Mouse (Mus musculus) lung, embryonic 15.5 days (tissue): ENCODE data around the gene Trim23. TPM values are rescaled to one million over a fixed set of nuclear protein-coding genes. Genes with fewer than 3 reads are reported as not detected.
"Not testable (repeated sequence)": the region's sequence is repeated elsewhere in the genome, so short reads cannot be mapped to it uniquely, and the experiment has no call there.

Experiments
- ATAC-seq: fragments of 200-750 bp; cut with Nextera tagmentation; 2 replicates; pipeline ENCODE4 v1.8.0; 2017; ENCODE audit warnings: moderate number of reproducible peaks, borderline replicate concordance; ENCODE audit not compliant: low FRiP score, low TSS enrichment; ENCODE audit errors: extremely low read depth
- H3K27ac ChIP-seq: fragments of 300-500 bp; sonication (generic); 2 replicates; pipeline ENCODE4 v1.5.1; 2015; ENCODE audit warnings: moderate library complexity, mild to moderate bottlenecking, inconsistent platforms
- H3K27me3 ChIP-seq: fragments of 300-500 bp; sonication (generic); 2 replicates; pipeline ENCODE4 v1.6.1; 2015; ENCODE audit warnings: inconsistent platforms
- H3K36me3 ChIP-seq: fragments of 300-500 bp; sonication (generic); 2 replicates; pipeline ENCODE4 v1.6.1; 2015; ENCODE audit warnings: inconsistent platforms
- H3K4me1 ChIP-seq: fragments of 300-500 bp; sonication (generic); 2 replicates; pipeline ENCODE4 v1.6.1; 2015; ENCODE audit warnings: inconsistent platforms
- H3K4me2 ChIP-seq: fragments of 300-500 bp; sonication (generic); 2 replicates; pipeline ENCODE4 v1.6.1; 2015; ENCODE audit warnings: inconsistent platforms, mild to moderate bottlenecking, moderate library complexity
- H3K4me3 ChIP-seq: fragments of 300-500 bp; sonication (generic); 2 replicates; pipeline ENCODE4 v1.5.1; 2015; ENCODE audit warnings: mild to moderate bottlenecking, inconsistent platforms
- H3K9ac ChIP-seq: fragments of 300-500 bp; sonication (generic); 2 replicates; pipeline ENCODE4 v1.6.1; 2015; ENCODE audit warnings: inconsistent platforms
- H3K9me3 ChIP-seq: fragments of 300-500 bp; sonication (generic); 2 replicates; pipeline ENCODE4 v1.6.1; 2016; ENCODE audit warnings: inconsistent platforms
- WGBS: fragments of 180-500 bp; shearing (Covaris S2); methylation state at CpG from one replicate; pipeline ENCODE4 v1.1.7; 2015; 5-methylcytosine and 5-hydroxymethylcytosine counted together
- polyA plus RNA-seq: library from polyadenylated mRNA; unstranded; fragments of >200 nt; fragmentation: Nextera tagmentation; extraction: Ambion mirVana; gene quantifications from 2 replicates; pipeline ENCODE4 v1.2.1, GENCODE M21; 2015

Gene Trim23
- polyA plus RNA-seq, 1 experiment from 2014 or later, result 20.1 TPM

- no peaks in the 10 kb centered on the region for H3K27me3 ChIP-seq
- WGBS, result under 1% methylated on average over 32 of the region's 32 CpGs
These were observed 574 bp upstream of the Trim23 start, which contains the start of gene Trappc13 for GRCm38 (mm10) chr13:104177796-104178649. Trappc13 (minus strand) TSS chr13:104178469.

DNA sequence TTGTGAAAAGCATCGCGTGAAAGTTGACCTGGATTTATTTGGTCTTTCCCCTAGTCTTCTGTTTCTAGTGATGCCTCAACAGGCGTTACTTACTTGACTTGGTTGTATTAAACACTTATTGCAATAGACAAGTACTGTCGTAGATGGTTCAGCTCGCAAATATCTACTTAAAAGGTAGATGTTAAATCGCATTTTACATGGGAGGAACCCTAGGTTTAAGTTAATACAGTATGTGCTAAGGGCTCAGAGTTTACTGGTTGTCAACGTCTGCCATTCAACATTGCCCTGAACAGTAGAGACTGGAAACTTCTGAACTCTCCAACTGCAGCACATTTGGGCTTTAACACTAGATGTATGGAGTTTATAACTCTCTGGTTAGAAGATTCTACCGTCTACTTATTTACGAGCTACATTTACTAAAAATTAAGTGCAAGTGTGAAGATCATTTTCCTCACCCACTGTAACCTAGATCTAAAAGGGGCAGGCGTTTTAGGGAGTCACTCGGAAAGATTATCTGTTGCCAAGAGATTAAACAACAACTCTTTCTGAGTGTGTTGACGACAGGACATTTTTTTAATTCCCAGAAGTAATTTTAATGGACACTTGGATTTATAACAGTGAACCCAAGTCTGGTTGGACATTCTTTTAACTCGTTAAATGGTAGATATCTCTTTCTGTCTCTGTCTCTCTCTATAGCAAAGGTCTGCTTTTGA, 735 bp downstream of the Trim23 start:
- Histone ChIP-seq H3K4me3 (peak overlapping the region; percentile 98), H3K27me3 (no peaks in the 10 kb centered on the region), H3K9ac (peak overlapping the region; percentile 93), H3K27ac (peak overlapping the region; percentile 81; the same call in 1 of the 2 replicates), H3K9me3 (no peaks in the 10 kb centered on the region), H3K4me2 (peak overlapping the region; percentile 54), H3K4me1 (peaks cover 11% of the 10 kb centered on the region), H3K36me3 (peaks cover 15% of the 10 kb centered on the region)
- 10% methylated on average over 13 of the region's 13 CpGs for WGBS
- ATAC-seq, result no peak

More at GRCm38 (mm10) chr13:104177796-104178649, 574 bp upstream of the Trim23 start, which contains the start of gene Trappc13:
- Histone ChIP-seq H3K27ac (peak within 1 kb of the TSS; percentile 82), H3K9me3 (no peaks in the 10 kb centered on the region), H3K4me3 (peak within 1 kb of the TSS; percentile 98), H3K36me3 (peaks cover 6% of the 10 kb centered on the region; the same call in 1 of the 2 replicates), H3K4me1 (peaks cover 11% of the 10 kb centered on the region), H3K4me2 (peak within 1 kb of the TSS; percentile 71), H3K9ac (peak within 1 kb of the TSS; percentile 93)
- ATAC-seq, result peak; percentile 90

DNA sequence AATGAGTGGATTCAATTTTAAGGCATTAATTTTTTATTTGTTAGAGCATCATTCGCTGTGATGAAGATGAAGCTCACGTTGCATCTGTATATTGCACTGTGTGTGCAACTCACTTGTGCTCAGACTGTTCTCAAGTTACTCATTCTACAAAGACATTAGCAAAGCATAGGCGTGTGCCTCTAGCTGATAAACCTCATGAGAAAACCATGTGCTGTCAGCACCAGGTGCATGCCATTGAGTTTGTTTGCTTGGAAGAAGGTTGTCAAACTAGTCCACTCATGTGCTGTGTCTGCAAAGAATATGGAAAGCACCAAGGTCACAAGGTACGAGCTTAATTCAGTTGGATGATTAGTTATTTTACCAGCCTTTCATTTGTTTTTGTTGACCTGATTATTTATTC, 8.8 kb downstream of the Trim23 start:
- no peak overlapping the region for H3K9ac ChIP-seq
- 75% methylated on average over 4 of the region's 4 CpGs for WGBS
- H3K27me3 ChIP-seq, result no peaks in the 10 kb centered on the region
- no peak for ATAC-seq
- H3K4me1 ChIP-seq, result no peaks in the 10 kb centered on the region
- H3K27ac ChIP-seq, result no peak overlapping the region
- no peaks in the 10 kb centered on the region for H3K9me3 ChIP-seq
- H3K36me3 ChIP-seq, result peaks cover 34% of the 10 kb centered on the region
- H3K4me2 ChIP-seq, result no peak overlapping the region
- H3K4me3 ChIP-seq, result no peak overlapping the region

GRCm38 (mm10) chr13:104195891-104196290, 17.3 kb downstream of the Trim23 start:
- H3K27me3 ChIP-seq, result not testable (repeated sequence)
- peaks cover 25% of the 10 kb centered on the region for H3K36me3 ChIP-seq

GRCm38 (mm10) chr13:104204313-104204712, 25.7 kb downstream of the Trim23 start:
- H3K4me2 ChIP-seq, result no peak overlapping the region
- H3K27ac ChIP-seq, result no peak overlapping the region
- H3K9ac ChIP-seq, result no peak overlapping the region
- no peaks in the 10 kb centered on the region for H3K9me3 ChIP-seq
- ATAC-seq, result no peak
- no peaks in the 10 kb centered on the region for H3K4me1 ChIP-seq
- H3K4me3 ChIP-seq, result no peak overlapping the region
- WGBS, result 52% methylated on average over 1 of the region's 1 CpGs
- H3K36me3 ChIP-seq, result peaks cover 34% of the 10 kb centered on the region
- H3K27me3 ChIP-seq, result no peaks in the 10 kb centered on the region

More at GRCm38 (mm10) chr13:104195891-104196290, 17.3 kb downstream of the Trim23 start:
- not testable (repeated sequence) for H3K9me3 ChIP-seq, H3K27ac ChIP-seq, H3K4me2 ChIP-seq, H3K4me1 ChIP-seq, H3K4me3 ChIP-seq, H3K9ac ChIP-seq, ATAC-seq

DNA sequence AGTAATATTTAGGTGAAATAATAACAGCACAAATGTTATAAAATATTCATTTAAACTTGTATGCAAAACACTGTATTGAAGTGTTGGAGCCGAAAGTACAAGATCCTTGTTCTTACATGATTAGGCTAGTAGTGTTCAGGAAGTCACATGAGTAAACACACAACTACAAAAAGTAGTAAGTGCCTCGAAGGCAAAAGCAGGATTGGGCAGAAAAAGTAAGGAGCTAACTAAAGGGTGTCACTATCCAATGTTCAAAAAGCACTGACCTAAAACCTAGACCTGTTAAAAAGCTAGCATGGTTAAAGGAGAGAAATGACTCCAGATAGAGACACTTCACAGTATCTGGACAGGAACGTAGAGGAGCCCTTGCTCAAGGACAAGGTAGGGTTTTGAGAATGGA, 48.9 kb downstream of the Trim23 start:
- Histone ChIP-seq H3K27ac (no peak overlapping the region), H3K9ac (peak overlapping the region; percentile 88), H3K9me3 (no peaks in the 10 kb centered on the region), H3K27me3 (no peaks in the 10 kb centered on the region), H3K4me2 (peak overlapping the region; percentile 58), H3K4me3 (peak overlapping the region; percentile 93), H3K4me1 (peaks cover 13% of the 10 kb centered on the region), H3K36me3 (0 out of 2 replicates have a peak, but pooled peaks cover 4% of the 10 kb centered on the region)
- WGBS, result 29% methylated on average over 3 of the region's 3 CpGs
- ATAC-seq, result no peak

- peak; percentile 100 for ATAC-seq
- Histone ChIP-seq H3K27ac (peak within 1 kb of the TSS; percentile 95), H3K27me3 (no peaks in the 10 kb centered on the region), H3K4me1 (peaks cover 13% of the 10 kb centered on the region), H3K4me2 (peak within 1 kb of the TSS; percentile 58), H3K9ac (peak within 1 kb of the TSS; percentile 89), H3K4me3 (peak within 1 kb of the TSS; percentile 93), H3K36me3 (peaks cover 10% of the 10 kb centered on the region; the same call in 1 of the 2 replicates), H3K9me3 (no peaks in the 10 kb centered on the region)
- WGBS, result under 1% methylated on average over 55 of the region's 55 CpGs
These were observed 49.9 kb downstream of the Trim23 start, which contains the start of the genes Cenpk and Ppwd1 for GRCm38 (mm10) chr13:104228384-104229066. Cenpk (plus strand) TSS chr13:104228611. Ppwd1 (minus strand) TSS chr13:104228843.

GRCm38 (mm10) chr13:104229181-104229580, 50.6 kb downstream of the Trim23 start:
- H3K9ac ChIP-seq, result peak overlapping the region; percentile 89
- WGBS, result 5% methylated on average over 15 of the region's 15 CpGs

More at GRCm38 (mm10) chr13:104229181-104229580, 50.6 kb downstream of the Trim23 start:
- ATAC-seq, result peak; percentile 47; the same call in 1 of the 2 replicates
- no peaks in the 10 kb centered on the region for H3K9me3 ChIP-seq
- H3K27ac ChIP-seq, result peak overlapping the region; percentile 70
- peak overlapping the region; percentile 93 for H3K4me3 ChIP-seq
- peak overlapping the region; percentile 58 for H3K4me2 ChIP-seq
- H3K36me3 ChIP-seq, result peaks cover 10% of the 10 kb centered on the region; the same call in 1 of the 2 replicates
- no peaks in the 10 kb centered on the region for H3K27me3 ChIP-seq
- peaks cover 13% of the 10 kb centered on the region for H3K4me1 ChIP-seq

Other genes starting within 250 kb of the Trim23 start
- 18.6 and 18.7 TPM in 2 replicates for gene Nln, start 69.2 kb upstream of the Trim23 start, polyA plus RNA-seq
- gene Sgtb, start 69.1 kb upstream of the Trim23 start, polyA plus RNA-seq, result 5.5 TPM in 2 replicates
- gene Trappc13, start 328 bp upstream of the Trim23 start, polyA plus RNA-seq, result 57.5 and 63.8 TPM in 2 replicates
- 72.8 and 78.6 TPM in 2 replicates for gene Cenpk, start 49.8 kb downstream of the Trim23 start, polyA plus RNA-seq
- gene Ppwd1, start 50.0 kb downstream of the Trim23 start, polyA plus RNA-seq, result 16.0 and 16.4 TPM in 2 replicates
- gene Adamts6, start 109.0 kb downstream of the Trim23 start, polyA plus RNA-seq, result 2.9 and 3.6 TPM in 2 replicates